Mouse (Mus musculus) lung, postnatal 4 days (tissue): ENCODE data around the gene Zfp644.

Source experiments
- DNase-seq, 2 experiments: peaks; one replicate each; pipeline ENCODE4 v3.0.0; 2021

Zfp644 gene

DNA sequence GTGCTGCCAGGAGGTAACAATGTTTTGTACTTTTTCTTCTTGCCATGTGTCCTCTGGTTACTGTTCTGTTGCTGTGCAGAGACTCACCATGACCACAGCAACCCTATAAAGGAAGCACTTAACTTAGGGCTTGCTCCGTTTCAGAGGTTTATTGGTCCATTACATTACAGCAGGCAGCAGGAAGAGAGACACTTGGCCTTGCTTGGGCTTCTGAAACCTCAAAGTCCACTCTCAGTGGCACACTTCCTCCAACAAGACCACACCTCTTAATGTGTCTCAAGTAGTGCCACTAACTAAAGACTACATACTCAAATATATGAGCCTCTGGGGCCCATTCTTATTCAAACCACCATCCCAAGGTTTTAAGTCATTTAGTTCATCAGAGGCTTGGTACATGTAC is 36.2 kb downstream of the Zfp644 start:
- no peak for DNase-seq

DNA sequence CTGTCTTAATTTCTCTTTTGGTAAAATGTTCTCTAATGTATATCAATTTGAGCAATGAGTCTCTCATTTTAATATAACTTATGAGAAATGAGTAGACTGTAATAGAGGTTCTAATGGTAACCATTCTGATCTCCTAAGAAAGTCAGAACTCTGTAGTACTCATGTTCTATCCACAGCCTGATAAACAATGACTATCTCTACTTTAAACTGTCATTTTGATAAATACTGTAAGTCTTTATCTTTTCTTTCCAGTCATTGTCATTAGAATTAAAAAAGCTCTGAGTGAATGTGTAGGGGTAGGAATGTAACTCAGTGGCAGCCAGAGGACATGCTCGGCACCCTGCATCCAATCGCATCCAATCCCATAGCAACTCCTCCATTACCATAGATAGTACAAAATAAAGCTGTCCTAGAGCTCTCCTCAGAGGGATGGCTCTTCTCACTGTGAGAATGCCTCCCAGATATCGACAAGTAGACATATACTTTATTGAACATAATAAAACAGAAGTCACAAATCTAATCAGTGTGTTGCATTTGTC is 44.2 kb downstream of the Zfp644 start:
- no peak for DNase-seq

DNA sequence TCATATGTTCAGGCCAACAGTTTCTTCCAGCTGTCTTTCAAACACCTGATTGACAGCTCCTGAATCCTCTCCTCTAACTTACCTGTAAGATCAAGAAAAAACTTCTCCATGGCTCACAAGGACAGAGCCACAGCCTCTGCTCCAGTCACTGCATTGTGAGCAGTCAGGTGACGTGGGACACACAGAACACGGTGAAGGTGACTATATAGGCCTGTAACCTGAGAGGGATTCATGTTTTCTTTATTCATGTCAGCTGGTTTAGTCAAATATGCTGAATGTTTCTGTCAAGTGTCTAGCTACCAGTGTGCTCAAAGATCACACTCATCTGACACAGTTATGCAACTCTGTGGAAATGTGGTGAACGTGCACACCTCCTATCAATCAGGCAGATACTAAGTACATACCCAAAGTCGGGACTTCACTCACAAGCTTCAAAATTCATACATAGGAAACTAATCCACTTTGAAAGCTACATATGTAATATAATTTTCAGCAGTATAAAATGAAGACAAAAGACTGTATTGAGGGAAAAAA is 44.8 kb downstream of the Zfp644 start:
- no peak for DNase-seq

DNA sequence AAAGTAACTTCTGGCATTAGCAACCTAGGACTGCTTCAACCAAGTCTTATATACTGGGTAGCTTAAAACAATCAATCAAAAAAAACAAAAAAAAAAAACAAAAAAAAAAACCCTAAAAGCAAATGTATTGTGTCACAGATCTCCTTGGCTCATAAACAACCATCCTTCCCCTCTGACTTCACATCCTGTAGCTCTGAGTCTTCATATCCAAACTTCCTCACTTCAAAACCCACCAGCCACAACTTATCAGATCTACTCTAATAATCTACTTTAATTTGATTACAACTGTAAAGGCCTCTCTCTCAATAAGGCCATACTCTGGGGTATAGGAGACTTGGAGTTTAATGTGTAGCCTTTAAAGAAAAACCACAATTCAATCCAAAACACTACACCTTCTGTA is 47.1 kb downstream of the Zfp644 start:
- no peak for DNase-seq

DNA sequence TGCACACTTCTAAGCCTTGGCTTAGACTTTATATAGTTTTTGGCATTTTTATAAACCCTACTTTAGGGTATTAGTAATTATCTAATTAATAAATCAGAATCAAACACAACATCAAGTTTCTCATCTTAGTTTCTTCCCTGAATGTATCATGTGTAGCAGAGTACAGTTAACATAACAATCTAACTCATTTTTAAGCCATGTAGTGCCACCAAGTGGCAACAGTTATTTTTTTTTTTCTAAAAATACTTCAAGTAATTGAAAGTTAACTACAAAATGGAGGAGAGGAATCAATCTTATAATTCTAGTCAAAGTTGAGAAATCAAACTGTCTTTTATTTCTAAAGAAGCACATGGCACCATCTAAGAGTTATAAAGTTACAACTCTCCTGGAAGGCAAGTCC is 47.6 kb downstream of the Zfp644 start:
- DNase-seq, result no peak

DNA sequence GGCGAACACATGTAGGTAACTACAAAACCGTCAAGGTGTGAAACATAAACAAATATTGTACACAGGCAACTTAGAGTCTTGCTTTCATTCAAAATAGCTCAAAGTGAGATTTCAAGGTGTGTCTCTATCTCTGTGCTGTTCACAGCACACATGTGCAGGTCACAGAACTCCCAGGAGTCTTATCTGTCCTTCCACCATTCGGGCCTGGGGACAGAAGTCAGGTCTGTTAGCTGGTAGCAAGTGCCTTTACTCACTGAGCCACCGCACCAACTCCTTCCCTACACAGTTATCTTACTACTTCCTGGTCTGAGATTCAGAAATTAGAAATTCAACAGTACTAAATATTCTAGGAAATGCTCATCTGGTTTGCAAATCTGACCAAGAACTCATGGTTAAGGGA is 53.7 kb downstream of the Zfp644 start:
- DNase-seq, result no peak

DNA sequence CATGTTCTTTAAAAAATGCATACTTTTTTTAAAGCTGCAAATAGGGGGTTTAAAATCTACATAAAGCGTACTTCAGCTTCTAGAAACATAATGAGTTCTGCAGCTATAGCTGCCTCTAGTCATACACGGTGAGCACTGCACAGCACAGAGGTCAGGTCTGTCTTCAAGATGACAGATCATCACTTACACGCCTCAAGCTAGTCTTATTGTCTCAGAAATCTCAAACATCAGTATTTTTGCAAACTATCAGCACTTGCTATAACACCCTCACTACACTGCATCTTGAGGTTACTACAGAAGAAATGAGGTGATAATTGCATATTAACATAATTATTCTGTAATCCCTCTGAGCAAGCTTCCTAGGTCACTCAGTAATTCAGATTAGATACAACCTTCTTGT is 55.2 kb downstream of the Zfp644 start:
- DNase-seq, result no peak

DNA sequence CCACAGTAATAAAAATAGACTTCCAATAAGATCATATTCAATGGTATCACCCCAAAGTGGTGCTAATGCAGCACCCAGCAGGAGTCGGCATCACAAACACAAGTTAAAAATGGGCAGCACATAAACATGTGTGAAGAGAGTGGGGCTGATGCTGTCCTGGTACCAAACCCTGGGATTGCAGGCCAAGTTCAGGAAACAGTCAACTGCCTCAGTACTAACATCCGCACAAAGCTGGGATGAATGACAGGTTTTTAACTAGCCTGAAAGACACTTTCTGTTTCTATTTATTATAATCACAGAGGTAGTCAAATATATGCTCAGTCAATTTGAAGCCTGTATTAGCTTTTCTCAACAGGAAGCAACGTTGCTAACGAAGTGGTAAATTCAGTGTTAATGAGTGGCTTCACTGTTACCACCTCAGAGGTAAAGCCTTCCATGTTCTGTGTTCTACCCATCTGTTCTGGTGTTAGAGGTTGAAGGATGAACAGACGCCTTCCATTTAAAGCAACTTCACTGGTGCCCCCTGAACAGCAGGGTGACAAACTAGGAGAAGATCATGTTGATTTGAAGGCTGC is 56.8 kb downstream of the Zfp644 start:
- no peak for DNase-seq

DNA sequence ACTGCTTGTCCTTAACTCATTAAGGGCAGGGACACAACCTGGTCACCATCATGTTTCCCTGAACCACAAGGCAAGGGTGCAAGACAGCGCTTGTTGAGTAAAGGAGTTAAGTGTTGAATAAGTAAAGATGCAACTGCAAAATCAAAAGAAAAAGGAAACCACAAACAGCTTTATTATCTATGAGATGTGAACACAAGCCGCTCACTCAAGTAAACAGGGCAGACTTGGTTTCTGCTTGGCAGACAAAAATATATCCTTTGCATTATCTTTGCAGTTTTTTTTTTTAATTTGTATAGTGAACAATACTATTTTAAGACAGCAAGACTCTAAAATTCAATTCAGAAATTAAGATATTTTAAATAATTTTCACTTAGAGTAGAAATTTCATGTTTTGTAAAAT is 57.5 kb downstream of the Zfp644 start:
- no peak for DNase-seq

DNA sequence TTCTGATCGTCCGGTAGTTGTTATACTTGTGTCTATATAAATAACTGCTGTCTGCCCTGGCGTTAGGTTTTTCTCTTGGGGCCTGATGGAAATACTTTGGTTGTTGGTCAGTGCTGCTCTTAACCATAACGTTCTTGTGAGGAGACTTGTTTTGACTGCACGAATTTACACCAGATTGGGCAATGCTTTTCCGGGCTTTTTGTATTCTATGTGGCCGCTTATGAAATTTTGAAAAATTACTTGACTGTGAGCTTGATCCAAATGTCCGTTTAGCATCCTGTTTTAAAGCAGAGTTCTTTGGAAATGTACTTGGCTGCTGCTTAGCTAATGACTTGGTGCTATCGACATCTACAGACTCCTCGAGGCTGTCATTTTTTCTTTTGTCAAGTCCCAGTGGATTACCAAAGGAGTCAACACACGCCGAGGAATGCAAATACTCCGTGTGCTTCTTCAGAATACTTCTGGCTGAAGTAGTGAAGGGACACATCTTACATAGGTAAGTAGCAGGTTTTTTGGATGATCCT is 60.6 kb downstream of the Zfp644 start:
- DNase-seq, result no peak

DNA sequence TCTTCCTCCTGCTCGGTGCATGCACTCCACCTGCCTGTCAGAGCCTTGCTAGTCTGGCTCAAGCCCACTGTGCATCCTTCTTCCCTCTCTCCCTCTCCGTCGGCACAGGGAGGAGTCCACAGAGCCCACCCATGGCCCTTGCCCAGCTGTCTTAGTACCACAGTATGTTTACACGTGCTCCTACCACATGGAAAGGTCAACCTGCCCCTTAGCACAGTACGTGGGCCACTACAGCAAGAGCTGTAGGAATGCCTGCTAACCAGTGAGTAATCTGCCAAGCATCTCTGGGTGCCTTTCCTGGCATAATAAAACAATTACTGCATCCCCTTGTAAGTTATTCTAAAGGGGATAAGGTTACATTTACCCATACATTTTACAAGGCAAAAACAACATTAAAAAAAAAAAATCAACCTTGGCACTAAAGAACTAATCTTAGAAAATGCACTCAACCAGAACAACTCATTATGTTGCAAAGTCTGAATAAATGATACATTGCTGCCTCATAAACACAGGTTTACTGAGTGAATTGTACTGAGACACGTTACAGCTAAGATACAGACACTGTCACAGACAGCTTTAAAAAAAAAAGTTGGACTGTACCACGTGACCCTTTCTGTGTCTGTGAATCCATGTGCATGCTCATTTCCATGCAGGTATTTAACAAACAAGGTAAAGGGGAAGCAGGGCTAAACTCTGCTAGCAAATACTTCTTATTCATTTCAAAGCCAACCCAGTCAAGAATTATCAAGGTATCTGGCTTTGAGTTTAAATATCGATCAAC is 68.5 kb downstream of the Zfp644 start:
- DNase-seq, result no peak

DNA sequence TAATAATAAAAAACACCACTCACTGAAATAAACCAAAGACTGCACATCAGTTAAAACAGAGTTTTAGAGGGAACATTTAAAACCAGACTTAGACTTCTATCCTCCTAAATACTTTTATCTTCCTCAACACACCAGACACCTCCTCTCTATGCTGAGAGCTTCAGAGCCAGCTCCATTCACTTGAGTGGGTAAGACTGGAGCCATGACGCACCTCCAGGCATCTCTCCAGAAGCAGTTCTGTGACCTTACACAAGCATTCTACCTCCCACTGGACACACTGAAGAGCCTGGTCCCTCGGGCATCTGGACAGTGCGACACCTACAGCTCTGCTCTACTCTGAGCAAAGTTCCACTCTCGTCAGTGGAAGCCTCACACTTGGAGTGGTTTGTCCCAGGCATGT is 73.8 kb downstream of the Zfp644 start:
- no peak for DNase-seq

DNA sequence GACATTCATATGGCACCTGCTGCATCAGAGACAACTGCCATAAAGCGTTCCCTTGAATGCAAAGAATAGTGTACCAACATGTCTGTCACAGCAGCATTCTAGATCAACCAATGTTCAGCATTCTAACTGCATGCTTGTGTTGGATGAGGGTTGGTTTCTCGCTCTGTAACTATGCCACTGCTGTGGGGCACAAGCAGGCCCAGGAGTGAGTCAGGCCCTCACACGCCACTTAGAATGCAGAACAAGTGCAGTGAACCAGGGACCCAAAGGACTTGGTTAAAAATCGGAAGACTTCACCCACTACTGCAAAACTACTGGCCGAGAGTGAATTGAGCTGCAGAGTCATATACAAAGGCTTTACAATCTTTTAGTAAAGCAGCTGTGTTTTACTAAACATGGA is 74.9 kb downstream of the Zfp644 start:
- DNase-seq, result no peak

DNA sequence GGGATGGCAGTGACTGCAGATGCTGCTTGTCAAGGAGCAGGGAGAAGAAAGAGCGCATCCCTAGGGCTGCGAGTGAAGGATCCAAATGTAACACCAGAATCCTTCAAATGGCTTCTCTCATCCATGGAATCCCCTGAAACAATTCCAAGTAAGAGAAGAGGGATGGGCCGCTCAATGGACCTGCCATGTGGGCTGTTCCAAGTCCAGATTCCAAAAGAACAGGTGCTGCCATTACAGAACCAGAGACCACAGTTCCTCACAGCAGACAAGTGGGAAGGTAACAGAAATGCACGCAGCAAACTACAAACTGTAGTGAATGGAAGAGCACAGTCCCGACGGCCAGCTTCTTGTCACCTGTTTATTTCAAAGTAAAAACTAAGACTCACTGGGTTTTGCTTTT is 76.6 kb downstream of the Zfp644 start:
- DNase-seq, result no peak

DNA sequence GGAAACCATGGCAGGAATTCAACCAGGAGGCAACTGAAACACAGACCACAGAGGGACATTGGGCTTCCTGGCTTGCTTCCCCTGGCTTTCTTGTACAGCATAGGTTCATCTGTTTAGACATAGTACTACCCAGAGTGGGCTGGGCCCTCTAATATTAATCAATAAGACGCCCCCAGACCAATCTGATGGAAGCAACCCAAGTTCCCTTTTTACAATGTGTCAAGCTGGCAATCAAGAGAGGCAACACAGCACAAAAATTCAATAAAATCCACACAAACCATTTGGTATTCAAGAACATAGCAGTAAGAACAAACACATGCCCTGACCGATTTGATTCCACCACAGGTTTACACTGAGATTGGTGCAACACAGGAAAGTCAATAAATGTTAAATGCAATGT is 82.1 kb downstream of the Zfp644 start:
- no peak for DNase-seq

DNA sequence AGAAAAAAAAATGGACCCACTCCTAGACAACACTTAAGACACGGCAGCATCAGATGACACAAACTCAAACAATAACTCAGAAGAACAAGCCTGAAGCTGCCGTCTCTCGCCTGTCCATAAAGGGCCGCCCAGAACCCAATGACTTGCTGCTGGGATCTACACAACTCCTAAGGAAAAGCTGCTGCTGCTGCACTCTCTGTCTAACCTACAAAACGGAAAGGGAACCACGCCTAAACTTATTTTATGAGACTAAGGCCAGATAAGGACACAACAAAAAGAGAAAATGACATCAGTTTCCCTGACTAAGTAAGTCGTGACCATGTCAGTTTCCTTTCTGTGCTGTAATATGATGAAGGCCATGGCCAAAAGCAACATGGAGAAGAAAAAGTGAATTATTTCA is 82.5 kb downstream of the Zfp644 start:
- DNase-seq, result no peak

DNA sequence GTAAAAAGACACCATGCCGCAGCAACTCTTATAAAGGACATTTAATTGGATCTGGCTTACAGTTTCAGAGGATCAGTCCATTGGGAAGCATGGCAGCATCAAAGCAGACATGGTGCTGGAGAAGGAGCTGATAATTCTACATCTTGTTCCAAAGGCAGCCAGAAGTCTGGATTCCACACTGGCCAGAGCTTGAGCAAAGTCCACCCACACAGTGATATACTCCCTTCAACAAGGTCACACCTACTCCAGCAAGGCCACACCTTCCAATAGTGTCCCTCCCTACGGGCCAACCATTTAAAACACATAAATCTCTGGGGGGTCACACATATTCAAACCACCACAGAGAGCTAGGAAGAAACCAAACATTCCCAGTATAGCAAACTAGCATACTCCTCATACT is 84.9 kb downstream of the Zfp644 start:
- DNase-seq, result no peak

DNA sequence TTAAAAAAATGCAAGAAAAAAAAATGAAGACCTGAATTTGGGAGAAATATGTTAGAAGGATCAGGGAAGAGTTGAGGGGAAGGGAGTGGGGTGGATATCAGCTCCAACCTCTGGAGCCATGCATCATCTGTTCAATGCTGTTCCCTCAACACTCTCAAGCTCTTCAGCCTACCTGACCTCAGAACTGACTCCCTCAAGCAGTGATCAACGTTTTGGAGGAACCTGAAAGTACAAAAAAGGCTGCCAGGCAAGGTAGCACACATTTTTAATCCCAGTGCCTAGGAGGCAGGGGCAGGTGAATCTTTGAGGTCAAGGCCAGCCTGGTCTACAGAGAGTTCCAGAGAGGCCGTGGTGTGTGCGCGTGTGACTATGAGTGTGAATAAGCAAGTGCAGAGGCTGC is 88.3 kb downstream of the Zfp644 start, which contains the start of gene Gm17304:
Gene Gm17304 (plus strand): TSS at position 301 of the 400 bp plus-strand sequence.
- no peak for DNase-seq

DNA sequence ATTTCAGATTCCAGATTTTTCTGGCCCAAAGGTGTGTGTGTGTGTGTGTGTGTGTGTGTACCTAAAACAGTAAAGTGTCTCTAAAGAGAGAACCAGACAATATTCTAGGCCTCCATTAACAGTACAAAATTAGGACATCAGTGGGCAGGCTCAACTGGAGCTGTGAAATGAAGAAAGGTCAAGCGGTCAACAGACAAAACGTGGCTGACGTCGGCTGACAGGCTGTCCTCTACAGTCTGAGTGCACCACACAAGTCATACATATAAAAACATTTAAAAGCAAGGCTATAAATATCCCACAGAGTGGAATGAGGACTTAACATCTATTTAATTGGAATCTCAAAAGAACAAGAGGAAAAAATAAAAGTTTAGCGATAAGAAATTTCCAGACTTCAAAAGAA is 90.0 kb downstream of the Zfp644 start:
- DNase-seq, result no peak

DNA sequence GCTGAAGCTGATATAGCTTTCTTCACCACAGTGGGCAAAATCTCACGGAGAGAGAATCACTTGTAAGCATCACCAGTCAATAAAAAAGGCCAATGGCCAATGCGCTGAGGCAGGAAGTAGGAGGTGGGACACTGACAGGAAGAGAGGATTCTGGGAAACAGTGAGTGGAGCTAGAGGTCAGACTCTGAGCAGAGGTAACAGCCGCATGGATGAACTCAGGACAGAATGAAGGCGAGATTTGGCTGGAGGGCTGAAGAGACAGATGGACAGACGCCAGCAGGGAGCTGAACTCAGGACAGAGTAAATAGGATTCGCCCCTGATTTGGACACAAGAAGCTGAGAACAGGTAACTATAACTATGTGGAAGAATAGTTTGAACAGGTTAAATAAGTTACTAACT is 92.0 kb downstream of the Zfp644 start:
- no peak for DNase-seq

DNA sequence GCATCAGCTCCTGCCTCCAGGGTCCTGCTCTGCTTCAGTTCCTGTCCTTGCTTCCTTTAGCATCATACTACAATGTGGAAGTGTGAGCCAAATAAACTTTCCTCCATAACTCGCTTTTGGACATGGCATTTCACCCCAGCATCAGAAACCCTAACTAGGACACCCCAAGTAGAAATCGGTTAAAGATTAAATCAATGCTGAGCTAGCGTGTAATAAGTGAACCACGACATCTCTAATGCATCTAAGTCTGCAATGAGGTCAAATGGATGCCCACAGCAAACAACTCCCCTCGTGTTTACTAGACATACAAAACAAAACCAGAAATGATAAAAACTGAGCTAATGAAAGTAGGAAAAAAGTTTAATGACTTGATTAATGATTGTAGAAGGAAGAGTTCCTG is 92.7 kb downstream of the Zfp644 start:
- DNase-seq, result no peak

DNA sequence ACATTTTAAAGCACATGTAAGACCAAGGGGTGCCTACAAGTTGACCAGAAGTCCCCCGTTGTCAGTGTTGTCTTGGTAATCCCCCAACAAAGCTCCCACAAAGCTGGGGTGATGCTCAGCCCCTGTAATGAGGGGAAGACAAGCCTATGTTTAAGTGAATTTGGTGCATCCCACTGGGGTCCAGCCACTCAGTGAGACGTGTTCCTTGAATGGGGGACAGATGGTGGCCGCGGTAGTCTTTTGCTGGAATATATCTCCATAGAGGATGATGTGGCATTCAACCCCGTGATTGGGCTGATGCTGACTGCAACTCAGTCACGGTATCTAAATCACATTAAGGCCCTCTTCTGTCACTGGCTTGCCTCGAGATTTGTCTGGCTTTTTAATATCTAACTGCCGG is 97.6 kb downstream of the Zfp644 start:
- no peak for DNase-seq

DNA sequence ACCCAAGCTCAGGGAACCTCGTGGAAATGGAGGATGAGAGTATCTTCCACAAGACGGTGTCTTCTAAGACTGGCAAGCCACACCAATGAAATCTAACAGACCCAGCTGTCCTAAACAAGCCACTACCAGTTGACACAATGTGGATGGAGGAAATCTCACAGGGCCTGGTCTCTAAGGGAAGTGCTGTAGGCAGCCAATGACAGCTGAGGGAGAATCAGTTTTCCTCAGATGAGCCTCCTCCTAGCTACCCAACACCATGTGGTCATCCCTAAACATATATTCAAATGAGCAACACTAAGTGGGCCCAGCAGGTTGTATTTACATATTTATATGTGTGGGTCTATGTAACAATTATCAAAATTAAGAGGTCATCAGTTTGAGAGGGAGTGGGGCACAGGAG is 99.6 kb downstream of the Zfp644 start:
- DNase-seq, result no peak

DNA sequence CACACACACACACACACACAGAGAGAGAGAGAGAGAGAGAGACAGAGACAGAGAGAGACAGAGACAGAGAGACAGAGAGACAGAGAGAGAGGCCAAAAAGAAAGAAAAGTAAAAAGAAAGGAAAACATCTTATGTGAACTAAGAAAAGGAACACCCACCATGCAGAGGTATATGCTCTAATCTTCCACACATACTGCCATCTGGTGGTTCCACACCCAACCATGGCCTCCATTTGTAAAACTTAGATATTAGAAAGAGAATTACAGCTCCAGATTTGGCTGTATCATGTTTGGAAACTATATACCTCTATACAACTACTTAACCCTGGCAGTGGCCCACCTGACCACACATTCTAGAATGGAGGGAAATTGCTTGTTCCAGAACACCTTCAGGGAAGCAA is 102.7 kb downstream of the Zfp644 start:
- DNase-seq, result no peak
